Mouse (Mus musculus) gastrocnemius, adult 8-10 months (tissue): ENCODE results near the gene Bicd2. TPM values are rescaled to one million over a fixed set of nuclear protein-coding genes. Genes with fewer than 3 reads are reported as not detected.

Experiments
- DNase-seq, 2 experiments: peaks; one replicate each; pipeline ENCODE4 v3.0.0; 2022; ENCODE audit warnings: low spot score in 2 of 2
- total RNA-seq, 4 experiments: library from RNA; stranded (reverse); gene quantifications; 2 replicates each; pipeline ENCODE4 v1.2.4; 2022

Gene Bicd2
- total RNA-seq, 4 experiments from 2014 or later = 21.6 to 26.7 (median 24.6) TPM

DNA sequence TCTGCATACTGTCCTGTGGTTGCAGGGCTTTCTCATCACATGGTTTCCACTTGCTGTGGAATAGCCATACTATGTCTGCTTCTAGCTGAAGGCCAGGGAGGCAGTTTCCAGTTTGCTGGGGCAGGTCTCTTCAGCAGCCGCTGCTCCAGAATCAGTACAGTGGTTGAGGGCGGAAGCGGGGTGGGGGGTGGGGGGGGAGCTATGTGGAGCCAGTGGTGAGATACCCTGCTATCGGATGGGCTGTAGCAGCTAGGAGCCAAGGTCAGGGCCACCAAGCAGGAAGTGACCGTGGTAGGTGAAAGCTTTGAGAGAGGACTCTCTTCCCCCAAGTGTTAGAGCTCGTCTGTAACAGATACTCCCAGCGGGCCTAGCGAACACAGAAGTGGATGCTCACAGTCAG, 56.8 kb downstream of the Bicd2 start:
- no peak for DNase-seq

GRCm38 (mm10) chr13:49400139-49400538, 58.8 kb downstream of the Bicd2 start:
- DNase-seq = peak; percentile 38 to 69

GRCm38 (mm10) chr13:49402628-49403027, 61.2 kb downstream of the Bicd2 start:
- no peak for DNase-seq

- no peak for DNase-seq
Observed at GRCm38 (mm10) chr13:49407795-49408194, 66.4 kb downstream of the Bicd2 start.

- DNase-seq = peak; percentile 96 to 99
Observed at GRCm38 (mm10) chr13:49420754-49421605, 79.6 kb downstream of the Bicd2 start, which contains the start of gene Ippk. TSS of gene Ippk (plus strand) at chr13:49421249.

DNA sequence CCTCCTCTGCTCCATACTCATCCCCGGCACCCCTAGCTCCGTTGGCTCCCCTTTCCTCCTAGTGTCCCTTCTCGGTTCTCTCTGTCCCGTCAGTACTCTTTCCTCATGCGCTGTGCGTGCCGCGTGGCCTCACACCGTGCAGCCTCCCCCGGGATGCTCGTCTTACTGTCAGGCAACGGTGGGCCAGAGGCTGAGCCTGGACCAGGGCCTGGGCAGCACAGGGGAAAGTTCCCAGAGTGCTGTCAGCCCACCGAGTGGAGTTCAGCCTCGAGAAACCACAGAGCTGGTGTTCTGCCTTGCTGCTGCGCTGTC, 80.2 kb downstream of the Bicd2 start:
- DNase-seq = peak in 1 of 2 experiments; percentile 6

DNA sequence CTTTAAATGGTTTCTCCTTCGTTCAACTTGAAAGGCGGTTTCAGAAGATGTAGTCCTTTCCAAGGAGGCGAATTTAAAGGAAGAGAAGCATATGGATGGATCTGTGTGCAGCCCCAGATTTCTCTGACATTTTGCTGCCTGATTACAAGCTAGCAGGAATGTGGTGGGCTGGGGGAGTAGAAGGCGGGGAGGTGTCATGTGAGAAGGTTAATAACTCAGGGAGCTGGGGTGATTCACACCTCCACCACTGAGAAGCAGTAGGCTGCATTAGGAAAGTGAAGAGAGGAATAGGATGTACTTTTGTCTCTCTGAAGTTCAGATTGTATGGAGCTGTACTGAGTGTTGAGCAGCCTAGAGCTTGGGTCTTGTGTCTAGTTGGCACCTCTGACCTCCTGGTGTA, 80.6 kb downstream of the Bicd2 start:
- DNase-seq = no peak

GRCm38 (mm10) chr13:49426736-49427135, 85.4 kb downstream of the Bicd2 start:
- DNase-seq = no peak

GRCm38 (mm10) chr13:49428042-49428675, 86.8 kb downstream of the Bicd2 start:
- DNase-seq = no peak

GRCm38 (mm10) chr13:49430529-49430928, 89.1 kb downstream of the Bicd2 start:
- DNase-seq = no peak

GRCm38 (mm10) chr13:49433268-49434029, 92.1 kb downstream of the Bicd2 start:
- DNase-seq = no peak

DNA sequence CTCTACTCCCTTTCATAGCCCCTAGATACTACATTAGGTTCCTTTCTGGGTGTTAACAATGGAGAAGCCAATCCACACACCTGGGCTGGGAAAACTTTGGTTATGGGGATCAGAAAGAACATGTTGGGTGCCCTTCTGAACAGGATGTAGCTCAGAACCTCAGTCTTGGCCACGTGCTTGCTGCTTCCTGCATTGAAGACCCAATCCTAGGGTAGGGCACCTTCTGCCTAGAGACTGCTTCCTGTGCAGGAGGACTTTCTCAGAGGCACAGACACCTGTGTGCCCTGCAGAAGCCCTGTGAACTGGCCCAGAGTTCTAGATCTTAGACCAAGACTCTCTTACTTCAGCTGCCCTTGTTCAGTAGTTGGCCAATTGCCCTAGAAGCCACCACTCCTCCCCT, 94.4 kb downstream of the Bicd2 start:
- DNase-seq = no peak

DNA sequence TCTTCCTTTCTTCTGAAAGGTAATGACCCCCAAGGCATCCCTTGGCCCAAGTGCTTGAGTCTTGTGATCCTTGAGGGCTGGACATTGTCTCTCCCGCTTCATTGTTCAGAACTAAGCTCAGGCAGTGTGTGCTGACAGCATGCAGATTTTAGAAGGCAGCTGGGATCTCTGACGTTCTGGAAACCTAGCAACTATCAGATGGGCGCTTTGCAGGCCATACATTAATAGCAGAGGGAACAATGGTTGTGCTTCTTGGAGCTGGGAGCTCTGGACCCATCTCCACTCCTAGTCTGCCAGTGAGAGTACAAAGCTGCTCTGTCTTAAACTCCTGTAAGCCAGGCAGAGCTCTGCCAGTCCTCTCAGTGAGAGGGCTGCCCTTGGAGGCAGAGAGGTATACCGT, 94.8 kb downstream of the Bicd2 start:
- no peak for DNase-seq

Other genes starting within 250 kb of the Bicd2 start
- gene Wnk2, start 193.6 kb upstream of the Bicd2 start, total RNA-seq = 10 to 100 TPM; 81.6 to 86.2 (median 81.9) TPM
- gene Ninj1, start 154.1 kb upstream of the Bicd2 start, total RNA-seq = 10 to 100 TPM; 15.4 to 22.5 (median 19.0) TPM
- gene Card19, start 125.5 kb upstream of the Bicd2 start, total RNA-seq = 100 to 1,000 TPM; 121 to 134 (median 131) TPM
- gene Susd3, start 92.9 kb upstream of the Bicd2 start, total RNA-seq = under 1 TPM in 1 of 4 experiments, not detected in 3; 0.94 TPM
- 1 to 10 TPM in 2 of 4 experiments, under 1 TPM in 2; 0.34 to 1.5 (median 0.98) TPM for gene Fgd3, start 21.3 kb upstream of the Bicd2 start, total RNA-seq
- gene Ippk, start 79.7 kb downstream of the Bicd2 start, total RNA-seq = 1 to 10 TPM; 6.1 to 7.6 (median 7.0) TPM
- 1 to 10 TPM; 1.3 to 2.0 (median 1.7) TPM for gene Tes3-ps, start 151.7 kb downstream of the Bicd2 start, total RNA-seq
- 1 to 10 TPM; 3.7 to 7.9 (median 5.6) TPM for gene Ecm2, start 163.2 kb downstream of the Bicd2 start, total RNA-seq
- gene Aspn, start 202.9 kb downstream of the Bicd2 start, total RNA-seq = 10 to 100 TPM in 2 of 4 experiments, 1 to 10 TPM in 2; 6.7 to 15.4 (median 9.9) TPM
- gene Omd, start 240.9 kb downstream of the Bicd2 start, total RNA-seq = 1 to 10 TPM in 2 of 4 experiments, under 1 TPM in 2; 0.68 to 3.6 (median 1.8) TPM